Mouse (Mus musculus): ENCODE measurements around the gene Cass4. TPM values are rescaled to one million over a fixed set of nuclear protein-coding genes. Genes with fewer than 3 reads are reported as not detected.
A peak's percentile ranks its signal among the peaks of the same experiment; 100 is the strongest.

The Cass4 gene
- total and polyA plus RNA-seq, 2 experiments from 2014 or later: 0.05 to 0.11 TPM

GRCm38 (mm10) chr2:172473591-172473990 is 80.0 kb downstream of the Cass4 start:
- Histone ChIP-seq H3K9ac (replicated peaks; ENCODE audit: low read length, poor library complexity, severe bottlenecking) (no peak overlapping the region), H3K9me3 (ENCODE audit: low read length) (no peaks in the 10 kb centered on the region), H3K4me1 (ENCODE audit: insufficient read depth, low read length) (no peaks in the 10 kb centered on the region), H3K4me3 (ENCODE audit: low read depth, low read length) (no peak overlapping the region), H3K27me3 (ENCODE audit: insufficient read depth, low read length) (no peaks in the 10 kb centered on the region), H3K27ac (ENCODE audit: low read depth, low read length) (no peak overlapping the region), H3K36me3 (ENCODE audit: insufficient read depth, low read length) (peaks cover 12% of the 10 kb centered on the region), H3K4me2 (ENCODE audit: low read depth, low read length, poor library complexity, severe bottlenecking) (no peak overlapping the region)
- WGBS: 65% methylated on average over 8 of the region's 8 CpGs
- ATAC-seq (ENCODE audit: low FRiP score) (no peak), DNase-seq (ENCODE audit: low spot score) (peak; percentile 22)
- no peak for TF ChIP-seq CTCF (IDR thresholded peaks at IDR 0.05)

GRCm38 (mm10) chr2:172474970-172475369 is 81.4 kb downstream of the Cass4 start:
- no peaks in the 10 kb centered on the region for H3K4me1 ChIP-seq (ENCODE audit: insufficient read depth, low read length)
- H3K4me3 ChIP-seq (ENCODE audit: low read depth, low read length): no peak overlapping the region
- 40% methylated on average over 6 of the region's 6 CpGs for WGBS
- no peaks in the 10 kb centered on the region for H3K36me3 ChIP-seq (ENCODE audit: insufficient read depth, low read length)
- H3K27ac ChIP-seq (ENCODE audit: low read depth, low read length): no peak overlapping the region
- H3K27me3 ChIP-seq (ENCODE audit: insufficient read depth, low read length): no peaks in the 10 kb centered on the region
- H3K9ac ChIP-seq (replicated peaks; ENCODE audit: low read length, poor library complexity, severe bottlenecking): no peak overlapping the region
- TF ChIP-seq CTCF (IDR thresholded peaks at IDR 0.05): peak; percentile 63
- no peak overlapping the region for H3K4me2 ChIP-seq (ENCODE audit: low read depth, low read length, poor library complexity, severe bottlenecking)
- peak; percentile 23 for DNase-seq (ENCODE audit: low spot score)
- H3K9me3 ChIP-seq (ENCODE audit: low read length): no peaks in the 10 kb centered on the region
- no peak for ATAC-seq (ENCODE audit: low FRiP score)

- no peak for ATAC-seq (ENCODE audit: low FRiP score)
- WGBS: 34% methylated on average over 10 of the region's 10 CpGs
- Histone ChIP-seq H3K36me3 (ENCODE audit: insufficient read depth, low read length) (no peaks in the 10 kb centered on the region), H3K4me3 (ENCODE audit: low read depth, low read length) (no peak overlapping the region), H3K9ac (replicated peaks; ENCODE audit: low read length, poor library complexity, severe bottlenecking) (no peak overlapping the region), H3K9me3 (ENCODE audit: low read length) (no peaks in the 10 kb centered on the region), H3K4me2 (ENCODE audit: low read depth, low read length, poor library complexity, severe bottlenecking) (no peak overlapping the region), H3K27ac (ENCODE audit: low read depth, low read length) (no peak overlapping the region), H3K27me3 (ENCODE audit: insufficient read depth, low read length) (no peaks in the 10 kb centered on the region), H3K4me1 (ENCODE audit: insufficient read depth, low read length) (no peaks in the 10 kb centered on the region)
- no peak for TF ChIP-seq CTCF (IDR thresholded peaks at IDR 0.05)
- no peak for DNase-seq (ENCODE audit: low spot score)
Observed at GRCm38 (mm10) chr2:172476707-172477260, 83.2 kb downstream of the Cass4 start.

- Histone ChIP-seq H3K36me3 (ENCODE audit: insufficient read depth, low read length) (no peaks in the 10 kb centered on the region), H3K9ac (replicated peaks; ENCODE audit: low read length, poor library complexity, severe bottlenecking) (no peak overlapping the region), H3K27ac (ENCODE audit: low read depth, low read length) (no peak overlapping the region), H3K27me3 (ENCODE audit: insufficient read depth, low read length) (no peaks in the 10 kb centered on the region), H3K4me2 (ENCODE audit: low read depth, low read length, poor library complexity, severe bottlenecking) (no peak overlapping the region), H3K4me3 (ENCODE audit: low read depth, low read length) (no peak overlapping the region), H3K9me3 (ENCODE audit: low read length) (no peaks in the 10 kb centered on the region), H3K4me1 (ENCODE audit: insufficient read depth, low read length) (no peaks in the 10 kb centered on the region)
- DNase-seq (ENCODE audit: low spot score) (no peak), ATAC-seq (ENCODE audit: low FRiP score) (no peak)
- 38% methylated on average over 3 of the region's 3 CpGs for WGBS
- TF ChIP-seq CTCF (IDR thresholded peaks at IDR 0.05): no peak
Observed at GRCm38 (mm10) chr2:172477350-172477749, 83.8 kb downstream of the Cass4 start.

GRCm38 (mm10) chr2:172477860-172478259 is 84.3 kb downstream of the Cass4 start:
- WGBS: 2% methylated on average over 2 of the region's 2 CpGs
- Histone ChIP-seq H3K4me1 (ENCODE audit: insufficient read depth, low read length) (no peaks in the 10 kb centered on the region), H3K4me2 (ENCODE audit: low read depth, low read length, poor library complexity, severe bottlenecking) (no peak overlapping the region), H3K4me3 (ENCODE audit: low read depth, low read length) (no peak overlapping the region), H3K36me3 (ENCODE audit: insufficient read depth, low read length) (no peaks in the 10 kb centered on the region), H3K27ac (ENCODE audit: low read depth, low read length) (no peak overlapping the region), H3K9ac (replicated peaks; ENCODE audit: low read length, poor library complexity, severe bottlenecking) (no peak overlapping the region), H3K27me3 (ENCODE audit: insufficient read depth, low read length) (no peaks in the 10 kb centered on the region), H3K9me3 (ENCODE audit: low read length) (no peaks in the 10 kb centered on the region)
- DNase-seq (ENCODE audit: low spot score) (peak; percentile 83), ATAC-seq (ENCODE audit: low FRiP score) (peak; percentile 38; the same call in 1 of the 2 replicates)
- peak; percentile 95 for TF ChIP-seq CTCF (IDR thresholded peaks at IDR 0.05)

- no peak for DNase-seq (ENCODE audit: low spot score)
- no peak overlapping the region for H3K27ac ChIP-seq (ENCODE audit: low read depth, low read length)
- no peaks in the 10 kb centered on the region for H3K9me3 ChIP-seq (ENCODE audit: low read length)
- WGBS: 59% methylated on average over 7 of the region's 7 CpGs
- no peaks in the 10 kb centered on the region for H3K36me3 ChIP-seq (ENCODE audit: insufficient read depth, low read length)
- H3K4me3 ChIP-seq (ENCODE audit: low read depth, low read length): no peak overlapping the region
- H3K4me1 ChIP-seq (ENCODE audit: insufficient read depth, low read length): no peaks in the 10 kb centered on the region
- TF ChIP-seq CTCF (IDR thresholded peaks at IDR 0.05): no peak
- ATAC-seq (ENCODE audit: low FRiP score): no peak
- no peak overlapping the region for H3K4me2 ChIP-seq (ENCODE audit: low read depth, low read length, poor library complexity, severe bottlenecking)
- H3K9ac ChIP-seq (replicated peaks; ENCODE audit: low read length, poor library complexity, severe bottlenecking): no peak overlapping the region
- no peaks in the 10 kb centered on the region for H3K27me3 ChIP-seq (ENCODE audit: insufficient read depth, low read length)
Observed at GRCm38 (mm10) chr2:172480296-172480695, 86.7 kb downstream of the Cass4 start.

All from midbrain, postnatal 0 days (tissue).